Mouse (Mus musculus) urinary bladder, postnatal 4 days (tissue): Measurements from ENCODE around the gene Gm3005.
"Not testable (repeated sequence)": the region's sequence is repeated elsewhere in the genome, so short reads cannot be mapped to it uniquely, and the experiment has no call there.

ENCODE experiments used
- DNase-seq, 2 experiments: peaks; one replicate each; pipeline ENCODE4 v3.0.0; 2021 to 2022; ENCODE audit warnings: low spot score in 2 of 2

The Gm3005 gene

DNA sequence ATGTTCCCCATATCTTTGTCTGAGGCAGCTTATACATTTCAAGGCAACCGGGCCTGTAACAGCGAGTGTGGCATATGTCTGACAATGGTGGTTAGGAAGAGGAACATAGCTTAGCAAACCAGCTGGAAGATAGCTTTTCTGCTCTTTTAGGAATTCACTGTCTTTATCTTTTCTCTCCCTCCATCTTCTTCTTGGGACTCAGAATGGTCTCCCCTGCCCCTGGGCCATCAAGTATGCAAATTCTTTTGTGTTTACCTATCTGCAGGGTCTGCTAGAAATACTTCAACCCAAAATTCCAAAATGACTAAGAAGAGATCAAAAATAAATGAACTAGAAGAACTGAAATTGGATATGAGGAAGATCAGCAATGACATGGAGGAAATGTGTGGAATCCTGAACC, at the start of gene Gm3005:
Gene Gm3005, plus strand, starts transcription at position 301 of the 400 bp plus-strand sequence.
- DNase-seq, result not testable (repeated sequence)

- DNase-seq, result not testable (repeated sequence)
These were observed 33.1 kb upstream of the Gm3005 start, which contains the start of gene Gm10413 for GRCm38 (mm10) chr14:3394793-3395192. Gene Gm10413, plus strand, starts transcription at chr14:3395093.

DNA sequence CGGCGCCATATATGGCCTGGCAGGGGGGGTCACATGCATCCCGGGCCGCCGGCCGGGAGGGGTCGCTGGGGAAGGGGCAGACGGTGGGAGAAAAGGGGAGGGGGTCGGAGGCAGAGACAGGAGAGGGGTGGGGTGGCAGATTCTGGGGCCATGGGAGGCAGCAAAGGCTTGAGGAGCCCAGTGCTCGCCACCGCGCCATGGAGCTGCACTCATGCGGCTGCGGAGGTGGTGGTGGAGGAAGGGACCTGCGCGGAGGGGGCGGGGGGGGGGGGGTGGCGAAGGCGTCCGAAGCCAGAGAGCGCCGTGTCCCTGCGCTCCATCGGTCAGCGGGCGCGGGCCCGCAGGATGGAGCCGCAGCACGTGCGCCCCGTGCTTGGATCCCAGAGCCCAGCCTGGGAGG, 15.6 kb upstream of the Gm3005 start, which contains the start of gene Gm10409:
Gene Gm10409, plus strand, starts transcription at position 301 of the 400 bp plus-strand sequence.
- not testable (repeated sequence) for DNase-seq

DNA sequence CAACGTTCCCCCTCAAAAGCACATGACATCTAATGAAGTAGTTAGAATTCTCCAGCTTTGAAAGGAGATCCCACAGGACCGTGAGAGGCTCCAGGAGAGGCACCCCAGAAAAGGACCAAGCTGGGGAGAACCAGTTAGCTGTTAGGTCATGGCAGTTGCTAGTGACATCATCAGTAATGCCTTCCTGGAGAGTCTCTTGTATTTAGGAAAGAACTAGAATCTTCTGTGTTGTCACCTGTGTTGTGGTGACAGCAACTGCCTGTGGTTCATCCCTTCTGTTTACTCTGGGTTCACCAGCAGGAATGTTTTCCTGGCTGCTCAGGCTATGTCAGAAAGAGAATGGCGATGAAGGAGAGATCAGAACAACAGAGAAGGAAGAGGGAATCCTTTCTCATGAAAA, 21.2 kb downstream of the Gm3005 start, which contains the start of gene Gm10408:
Gene Gm10408, plus strand, starts transcription at position 301 of the 400 bp plus-strand sequence.
- not testable (repeated sequence) for DNase-seq

GRCm38 (mm10) chr14:3634212-3634611, 206.3 kb downstream of the Gm3005 start, which contains the start of gene Gm3012:
Gene Gm3012, plus strand, starts transcription at chr14:3634512.
- DNase-seq, result not testable (repeated sequence)
